Mouse (Mus musculus) cerebellum, adult 2 months (tissue): ENCODE results near the gene Thap3. TPM values are rescaled to one million over a fixed set of nuclear protein-coding genes. Genes with fewer than 3 reads are reported as not detected.

Source experiments
- DNase-seq, 2 experiments: peaks; one replicate each; pipeline ENCODE4 v3.0.0; 2021
- H3K27ac ChIP-seq: fragments of 200-500 bp; 2 replicates; pipeline ENCODE4 v1.5.1; 2012; ENCODE audit warnings: low read length, control low read depth, inconsistent platforms; ENCODE audit not compliant: insufficient read depth
- H3K27me3 ChIP-seq: fragments of 200-500 bp; 2 replicates; pipeline ENCODE4 v1.6.1; 2012; ENCODE audit warnings: inconsistent platforms, mild to moderate bottlenecking, low read length, moderate library complexity; ENCODE audit not compliant: control insufficient read depth, insufficient read depth
- H3K4me1 ChIP-seq: fragments of 200-500 bp; 2 replicates; pipeline ENCODE4 v1.6.1; 2011; ENCODE audit warnings: low read length; ENCODE audit not compliant: control insufficient read depth, insufficient read depth
- H3K4me3 ChIP-seq: fragments of 200-500 bp; replicated peaks from 2 replicates; pipeline ENCODE3; 2011; ENCODE audit warnings: mild to moderate bottlenecking, low read depth, low read length, control low read depth; ENCODE audit not compliant: insufficient read depth
- CTCF ChIP-seq: fragments of 200-500 bp; IDR thresholded peaks from 2 replicates; pipeline ENCODE4 v1.5.1; 2011; ENCODE audit warnings: low read depth, mild to moderate bottlenecking, control low read depth, low read length, moderate library complexity, borderline replicate concordance; ENCODE audit not compliant: insufficient read depth
- POLR2A ChIP-seq: fragments of 200-500 bp; IDR thresholded peaks from 2 replicates; pipeline ENCODE4 v1.6.1; 2011; ENCODE audit warnings: low read length, control low read depth, borderline replicate concordance; ENCODE audit not compliant: insufficient read depth
- WGBS: fragments of 180-500 bp; shearing (Covaris S2); methylation state at CpG from one replicate; pipeline ENCODE4 v1.1.7; 2018; 5-methylcytosine and 5-hydroxymethylcytosine counted together
- polyA plus RNA-seq: library from polyadenylated mRNA; depleted of rRNA; stranded (reverse); fragments of >200 nt; gene quantifications from 2 replicates; pipeline ENCODE4 v1.2.3, GENCODE M21; 2012

Thap3 gene
- polyA plus RNA-seq, 1 experiment = 42.7 TPM

DNA sequence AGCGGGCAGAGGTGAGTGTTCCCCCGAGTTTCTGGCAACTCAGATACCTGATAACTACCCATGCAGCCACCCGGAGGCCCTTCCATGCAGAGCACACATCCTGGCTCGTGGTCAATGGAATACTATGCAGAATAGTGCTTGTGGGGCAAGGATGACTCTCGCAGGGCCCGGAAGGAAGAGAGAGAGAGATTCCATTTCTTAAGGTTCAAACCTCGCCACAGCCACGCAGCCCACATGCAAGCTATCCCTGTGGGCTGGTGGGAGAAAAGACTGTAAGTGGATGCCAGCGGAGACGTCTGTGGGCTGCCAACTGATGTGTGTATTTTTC, 819 bp downstream of the Thap3 start:
- Histone ChIP-seq H3K27ac (no peak overlapping the region), H3K27me3 (no peaks in the 10 kb centered on the region), H3K4me1 (peaks cover 18% of the 10 kb centered on the region), H3K4me3 (peak overlapping the region; percentile 77)
- DNase-seq = no peak
- TF ChIP-seq POLR2A = no peak
- TF ChIP-seq CTCF = no peak
- WGBS = 10% methylated on average over 10 of the region's 10 CpGs

DNA sequence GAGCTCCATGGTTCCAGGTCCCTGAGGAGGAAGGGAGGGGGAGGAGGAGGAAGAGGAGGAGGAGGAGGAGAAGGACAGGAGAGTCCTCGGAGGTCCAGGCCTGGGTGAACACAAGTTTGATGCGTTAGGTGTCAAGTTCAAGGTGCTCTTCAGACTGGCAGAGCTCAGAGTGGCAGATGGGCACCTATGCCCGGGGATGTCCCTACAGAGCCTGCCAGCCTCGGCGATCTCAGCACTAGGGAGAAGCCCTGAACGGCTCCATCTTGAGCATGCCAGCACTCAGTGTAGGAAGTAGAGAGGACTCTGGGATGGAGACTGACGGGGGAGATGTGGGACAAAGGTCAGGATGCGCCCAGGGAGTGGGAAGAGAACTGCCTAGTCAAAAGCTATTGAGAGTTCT, 2.1 kb downstream of the Thap3 start:
- 18% methylated on average over 8 of the region's 8 CpGs for WGBS

DNA sequence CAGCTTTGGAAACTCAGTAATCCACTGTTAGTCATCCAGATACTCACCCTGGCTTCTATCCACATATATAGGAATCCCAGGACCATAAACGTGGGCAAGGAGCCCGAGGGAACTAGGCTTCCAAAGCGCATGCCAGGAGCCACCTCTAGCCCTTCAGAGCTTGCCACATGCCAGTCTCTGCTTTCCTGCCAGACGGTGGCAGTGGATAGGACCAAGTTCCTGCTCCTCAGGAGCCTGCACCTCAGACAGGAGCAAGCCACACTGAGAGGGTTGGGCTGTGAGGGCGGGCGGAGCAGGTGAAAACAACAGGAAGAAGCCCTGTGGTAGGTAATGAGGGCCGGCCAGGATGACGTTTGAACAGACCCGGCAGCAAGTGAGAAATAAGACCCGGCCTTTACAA, 2.9 kb downstream of the Thap3 start:
- Histone ChIP-seq H3K4me1 (peaks cover 23% of the 10 kb centered on the region), H3K4me3 (peak overlapping the region; percentile 24), H3K27me3 (no peaks in the 10 kb centered on the region), H3K27ac (peak overlapping the region; percentile 29)
- 6% methylated on average over 10 of the region's 10 CpGs for WGBS
- TF ChIP-seq CTCF (peak; percentile 16; the same call in 1 of the 2 replicates), POLR2A (0 out of 2 replicates have a peak, but pooled peaks have one; percentile 21)
- DNase-seq = peak; percentile 72 to 83

More for the DNA sequence above, 2.1 kb downstream of the Thap3 start:
- Histone ChIP-seq H3K4me3 (peak overlapping the region; percentile 32), H3K27me3 (no peaks in the 10 kb centered on the region), H3K27ac (peak overlapping the region; percentile 29), H3K4me1 (peaks cover 21% of the 10 kb centered on the region)
- TF ChIP-seq CTCF = no peak
- TF ChIP-seq POLR2A = no peak
- DNase-seq = peak in 1 of 2 experiments; percentile 54

DNA sequence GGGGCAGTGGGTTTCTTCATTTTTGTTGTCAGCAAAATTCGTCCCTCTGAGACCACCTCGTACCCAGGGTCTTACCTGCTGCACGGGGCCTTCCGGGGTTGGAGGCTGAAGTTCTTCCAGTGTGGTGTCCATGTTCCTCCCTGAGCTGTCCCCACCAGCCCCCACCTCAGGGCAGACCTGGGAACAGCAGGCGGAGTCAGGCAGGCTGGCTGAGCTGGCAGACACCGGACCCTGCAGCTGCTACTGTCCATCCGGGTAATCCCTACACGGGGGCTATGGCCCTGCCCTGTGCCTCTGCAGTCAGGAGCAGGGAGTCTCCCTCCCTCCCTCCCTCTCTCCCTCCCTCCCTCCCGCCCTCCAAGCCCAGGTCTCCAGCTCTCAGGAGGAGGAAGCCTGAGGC, 5.2 kb downstream of the Thap3 start:
- Histone ChIP-seq H3K27ac (no peak overlapping the region), H3K4me1 (peaks cover 23% of the 10 kb centered on the region), H3K4me3 (no peak overlapping the region), H3K27me3 (no peaks in the 10 kb centered on the region)
- TF ChIP-seq POLR2A (no peak), CTCF (no peak)
- DNase-seq = no peak
- WGBS = 23% methylated on average over 8 of the region's 9 CpGs

DNA sequence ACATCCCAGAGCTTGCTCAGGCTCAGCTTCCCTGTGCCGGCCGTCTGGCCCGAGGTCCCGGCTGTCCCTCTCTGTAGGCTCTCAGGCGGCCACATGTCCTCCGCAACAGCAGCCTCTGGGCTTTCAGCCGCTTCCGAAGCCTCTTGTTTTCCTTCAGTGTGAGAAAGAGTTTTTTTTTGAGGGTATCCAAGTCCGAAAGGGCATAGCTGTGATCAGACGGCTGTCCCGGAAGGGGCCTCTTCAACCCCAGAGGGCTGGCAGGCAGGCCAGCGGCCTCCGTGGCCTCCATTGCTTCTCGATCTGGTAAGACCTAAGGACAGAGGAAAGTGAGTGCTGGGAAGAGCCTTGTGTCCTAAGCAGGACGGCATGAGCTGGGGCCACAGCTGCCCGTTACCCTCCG, 5.8 kb downstream of the Thap3 start:
- Histone ChIP-seq H3K4me3 (no peak overlapping the region), H3K27ac (no peak overlapping the region), H3K27me3 (no peaks in the 10 kb centered on the region), H3K4me1 (peaks cover 23% of the 10 kb centered on the region)
- no peak for DNase-seq
- 61% methylated on average over 17 of the region's 17 CpGs for WGBS
- TF ChIP-seq POLR2A (no peak), CTCF (no peak)

DNA sequence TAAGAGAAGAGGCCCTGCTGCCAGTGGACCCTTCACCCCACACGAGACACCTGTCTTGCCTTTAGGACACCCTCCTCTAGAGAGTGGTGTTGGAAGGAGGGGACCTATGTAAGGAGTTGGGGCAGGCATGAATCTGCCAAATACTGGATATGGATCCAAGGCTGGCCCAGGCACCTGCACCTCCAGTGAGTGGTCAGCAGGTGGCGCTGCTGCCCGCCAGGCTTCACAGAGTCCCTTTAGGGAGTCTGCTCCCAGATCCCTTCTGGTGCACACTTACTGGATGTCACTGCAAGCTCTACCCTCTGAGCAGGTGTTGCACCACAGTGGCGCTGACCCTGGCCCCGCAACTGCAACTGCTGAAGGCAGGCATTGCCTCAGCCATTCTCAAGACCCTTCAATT, 7.4 kb downstream of the Thap3 start:
- Histone ChIP-seq H3K4me1 (peaks cover 18% of the 10 kb centered on the region), H3K27me3 (no peaks in the 10 kb centered on the region), H3K4me3 (no peak overlapping the region), H3K27ac (no peak overlapping the region)
- TF ChIP-seq CTCF (peak; percentile 99), POLR2A (no peak)
- WGBS = 3% methylated on average over 5 of the region's 5 CpGs
- DNase-seq = peak; percentile 80 to 89

DNA sequence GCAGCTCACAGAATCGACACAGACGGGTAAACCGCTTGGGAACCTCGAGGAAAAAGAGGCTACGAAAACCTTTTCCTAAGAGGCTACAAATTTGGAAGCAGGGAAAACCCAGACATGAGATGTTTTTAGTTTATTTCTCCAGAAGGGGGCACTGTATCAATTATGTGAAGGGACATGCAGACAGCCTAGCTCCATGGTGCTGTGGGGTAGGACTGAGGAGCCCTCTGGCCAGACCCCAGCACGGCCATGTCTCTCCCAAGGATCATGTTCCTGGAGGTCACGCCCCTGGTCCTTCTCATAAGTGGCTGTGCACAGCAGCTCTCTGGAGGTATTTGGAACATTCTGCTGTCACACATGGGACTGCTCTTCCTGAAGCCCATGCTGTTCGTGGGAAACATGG, 8.1 kb downstream of the Thap3 start:
- no peaks in the 10 kb centered on the region for H3K27me3 ChIP-seq
- TF ChIP-seq POLR2A (no peak), CTCF (peak; percentile 16; the same call in 1 of the 2 replicates)
- no peak for DNase-seq

DNA sequence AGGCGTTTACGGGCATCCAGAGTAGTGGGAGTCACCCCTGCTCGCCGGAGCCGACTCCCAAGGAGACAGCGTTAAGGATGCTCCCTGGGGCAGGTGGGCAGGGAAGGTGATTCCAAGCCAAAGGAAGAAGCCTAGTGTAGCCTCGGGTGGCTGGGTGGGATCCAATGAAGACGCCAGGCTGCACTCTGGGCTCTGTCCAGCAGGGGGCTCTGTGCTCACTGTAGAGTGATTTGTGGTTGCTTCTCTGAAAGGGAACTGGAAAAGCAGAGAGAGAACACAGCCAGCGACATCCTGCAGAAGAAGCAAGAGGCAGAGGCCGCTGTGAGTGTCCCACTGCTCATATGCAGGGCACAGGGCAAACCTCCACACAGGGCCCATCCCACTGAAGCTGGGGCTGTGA, 11.0 kb downstream of the Thap3 start:
- peaks cover 8% of the 10 kb centered on the region; the same call in 1 of the 2 replicates for H3K4me1 ChIP-seq
- no peak overlapping the region for H3K27ac ChIP-seq
- H3K27me3 ChIP-seq = no peaks in the 10 kb centered on the region
- H3K4me3 ChIP-seq = no peak overlapping the region
- TF ChIP-seq CTCF = peak; percentile 90
- TF ChIP-seq POLR2A = no peak
- WGBS = 25% methylated on average over 10 of the region's 10 CpGs
- peak; percentile 77 to 89 for DNase-seq

More for the DNA sequence above, 8.1 kb downstream of the Thap3 start:
- H3K4me3 ChIP-seq = no peak overlapping the region
- peaks cover 12% of the 10 kb centered on the region for H3K4me1 ChIP-seq
- no peak overlapping the region for H3K27ac ChIP-seq
- WGBS = 68% methylated on average over 8 of the region's 8 CpGs
